Mouse (Mus musculus): ENCODE data around the gene Tuba3b.

Gene Tuba3b

GRCm38 (mm10) chr6:145667654-145668053 is 52.1 kb downstream of the Tuba3b start:
- no peak for DNase-seq (ENCODE audit: low read depth)

- DNase-seq (ENCODE audit: low read depth), result no peak
These were observed 54.1 kb downstream of the Tuba3b start for GRCm38 (mm10) chr6:145669596-145670071.
